Mouse (Mus musculus): ENCODE measurements around the gene Kcp. TPM values are rescaled to one million over a fixed set of nuclear protein-coding genes. Genes with fewer than 3 reads are reported as not detected.

The Kcp gene
- total and polyA plus RNA-seq, 3 experiments = 0.51 to 0.64 TPM; not detected in 1

DNA sequence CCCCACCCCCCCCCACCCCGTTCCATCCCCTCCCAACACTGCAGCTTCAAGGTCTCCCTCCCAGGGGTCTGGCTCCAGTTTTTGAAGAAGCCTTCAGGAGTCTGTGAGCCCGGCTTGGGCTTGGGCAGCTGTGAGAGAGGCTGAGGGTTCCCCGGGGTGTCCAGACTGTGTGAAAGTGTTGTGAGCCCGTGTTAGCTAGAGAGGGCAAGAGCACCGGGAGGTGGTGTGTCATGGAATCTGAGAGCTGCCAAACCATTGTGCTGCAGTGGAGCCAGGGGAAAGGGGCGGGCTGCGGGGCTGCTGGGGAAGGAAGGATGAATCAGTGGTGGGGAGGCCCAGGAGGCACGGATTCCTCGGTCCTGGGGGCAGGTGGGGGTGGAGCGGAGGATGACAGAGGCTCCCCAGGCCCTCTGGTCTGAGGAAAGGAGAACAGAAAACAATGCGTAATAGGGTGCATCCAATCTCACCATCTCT, 71.3 kb downstream of the Kcp start:
- dilution Hi-C loops (cut with MboI; ENCODE audit: extremely low pct_ligation_motif_present, extremely low pct_unique_long_range_greater_than_20kb, low sequenced_read_pairs) = no loop called here
- Histone ChIP-seq H3K9ac (ENCODE audit: insufficient read depth, low read depth) (no peak overlapping the region), H3K36me3 (replicated peaks in 1 of 2; ENCODE audit: control insufficient read depth in 1 of 2, insufficient read depth in 1 of 2, low read length in 1 of 2) (no peaks in the 10 kb centered on the region), H3K4me3 (replicated peaks in 1 of 3; ENCODE audit: low read depth in 2 of 3, low read length in 2 of 3, poor library complexity in 1 of 3) (no peak overlapping the region), H3K4me2 (ENCODE audit: insufficient read depth, low read depth, poor library complexity, severe bottlenecking) (peak overlapping the region; percentile 33; the same call in 1 of the 2 replicates), H3K79me2 (replicated peaks; ENCODE audit: control insufficient read depth, extremely low read depth, insufficient read depth, poor library complexity, severe bottlenecking) (no peaks in the 10 kb centered on the region), H3K27me3 (replicated peaks) (peaks cover 10% of the 10 kb centered on the region), H3K4me1 (ENCODE audit: control insufficient read depth in 1 of 2, insufficient read depth in 2 of 2) (peaks cover 11 to 42% of the 10 kb centered on the region in 2 experiments), H3K9me3 (replicated peaks; ENCODE audit: low read length) (peaks cover 3% of the 10 kb centered on the region), H3K27ac (ENCODE audit: insufficient read depth, low read depth) (no peak overlapping the region)
- TF ChIP-seq KAT2A (IDR thresholded peaks at IDR 0.05; ENCODE audit: insufficient replicate concordance, low read length) = no peak
- TF ChIP-seq ZNF384 (IDR thresholded peaks at IDR 0.05; ENCODE audit: low read depth, low read length) = no peak
- TF ChIP-seq TCF12 (IDR thresholded peaks at IDR 0.05; ENCODE audit: low read depth, low read length) = no peak
- no peak for TF ChIP-seq USF1 (IDR thresholded peaks at IDR 0.05; ENCODE audit: low read depth, low read length)
- peak; percentile 15; the same call in 1 of the 2 replicates for TF ChIP-seq ETS1 (conservative IDR thresholded peaks at IDR 0.05; ENCODE audit: low read depth, low read length)
- peak; percentile 71; the same call in 1 of the 2 replicates for TF ChIP-seq IRF4 (IDR thresholded peaks at IDR 0.05; ENCODE audit: low read depth, low read length)
- no peak for TF ChIP-seq ELF1 (IDR thresholded peaks at IDR 0.05; ENCODE audit: low read depth, low read length)
- in situ Hi-C loops (cut with MboI; ENCODE audit: low pct_ligation_motif_present, low pct_unique_long_range_greater_than_20kb, low sequenced_read_pairs) = no loop called here
- peak; percentile 73 for DNase-seq (ENCODE audit: extremely low read depth)

GRCm38 (mm10) chr6:29435940-29436451, 71.8 kb downstream of the Kcp start:
- no peak for TF ChIP-seq RAD21 (IDR thresholded peaks at IDR 0.05; ENCODE audit: low read depth, low read length)
- TF ChIP-seq TCF12 (IDR thresholded peaks at IDR 0.05; ENCODE audit: low read depth, low read length) = no peak
- no peak for TF ChIP-seq PAX5 (IDR thresholded peaks at IDR 0.05; ENCODE audit: low read length)
- no peak for TF ChIP-seq HCFC1 (IDR thresholded peaks at IDR 0.05; ENCODE audit: low read depth, low read length)
- TF ChIP-seq JUND (conservative IDR thresholded peaks at IDR 0.05; ENCODE audit: low read depth, low read length) = no peak
- TF ChIP-seq POLR2A (IDR thresholded peaks at IDR 0.05; ENCODE audit: low read depth, low read length) = no peak
- TF ChIP-seq SIN3A (IDR thresholded peaks at IDR 0.05; ENCODE audit: low read length) = no peak
- no peaks in the 10 kb centered on the region for H3K79me2 ChIP-seq (replicated peaks; ENCODE audit: control insufficient read depth, extremely low read depth, insufficient read depth, poor library complexity, severe bottlenecking)
- H3K9ac ChIP-seq (ENCODE audit: insufficient read depth, low read depth) = no peak overlapping the region
- H3K4me1 ChIP-seq (ENCODE audit: control insufficient read depth in 1 of 2, insufficient read depth in 2 of 2) = peaks cover 14 to 47% of the 10 kb centered on the region in 2 experiments
- no peaks in the 10 kb centered on the region for H3K36me3 ChIP-seq (replicated peaks in 1 of 2; ENCODE audit: control insufficient read depth in 1 of 2, insufficient read depth in 1 of 2, low read length in 1 of 2)
- dilution Hi-C loops (cut with MboI; ENCODE audit: extremely low pct_ligation_motif_present, extremely low pct_unique_long_range_greater_than_20kb, low sequenced_read_pairs) (no loop called here), in situ Hi-C loops (cut with MboI; ENCODE audit: low pct_ligation_motif_present, low pct_unique_long_range_greater_than_20kb, low sequenced_read_pairs) (no loop called here)
- peaks cover 10% of the 10 kb centered on the region for H3K27me3 ChIP-seq (replicated peaks)
- 0 out of 2 replicates have a peak overlapping the region, but pooled peaks have one; percentile 33 for H3K4me2 ChIP-seq (ENCODE audit: insufficient read depth, low read depth, poor library complexity, severe bottlenecking)
- H3K9me3 ChIP-seq (replicated peaks; ENCODE audit: low read length) = peaks cover 3% of the 10 kb centered on the region
- H3K27ac ChIP-seq (ENCODE audit: insufficient read depth, low read depth) = no peak overlapping the region
- no peak overlapping the region for H3K4me3 ChIP-seq (replicated peaks in 1 of 3; ENCODE audit: low read depth in 2 of 3, low read length in 2 of 3, poor library complexity in 1 of 3)
- peak; percentile 22 for DNase-seq (ENCODE audit: extremely low read depth)

Data from CH12.LX (cell line).